In genomic region chr8:116671543-116671942, GRCm38 (mm10) we compare ENCODE assay signal across 10 mouse cellular contexts.
DNase-seq lines count a peak whose midpoint lies in the region; ATAC-seq and TF ChIP-seq lines count a peak whose summit lies in the region.
"Had no signal": no experiment of that assay in that cellular context is flagged by ENCODE, and none has a peak within 500 bp of the region (broad histone marks: within the 10 kb centered on the region; RNA-seq: fewer than 3 reads in every experiment).

No protein-coding gene starts in this region.

- no peak overlapping the region for H3K4me3 ChIP-seq in forebrain, postnatal 0 days (ENCODE audit: low read depth, low read length)
- H3K4me3 ChIP-seq in forebrain, embryonic 16.5 days (replicated peaks; ENCODE audit: low read length): no peak overlapping the region
- no peak overlapping the region for H3K4me3 ChIP-seq in lung, postnatal 0 days (ENCODE audit: low read depth, low read length)
- no peak overlapping the region for H3K4me3 ChIP-seq in lung, adult 2 months (replicated peaks; ENCODE audit: extremely low read depth, low read depth, low read length)
- H3K4me3 ChIP-seq in cortical plate, adult 2 months (ENCODE audit: insufficient read depth, low read length): no peak overlapping the region
- H3K4me3 ChIP-seq in stomach, postnatal 0 days (ENCODE audit: low read depth, low read length): no peak overlapping the region
- H3K4me3 ChIP-seq: liver, embryonic 15.5 days had no signal

- H3K9me3 ChIP-seq in forebrain, postnatal 0 days (ENCODE audit: low read length): no peaks in the 10 kb centered on the region
- peaks cover 3% of the 10 kb centered on the region; the same call in 1 of the 2 replicates for H3K9me3 ChIP-seq in forebrain, embryonic 16.5 days (ENCODE audit: control insufficient read depth, low read length)
- H3K9me3 ChIP-seq in lung, postnatal 0 days (ENCODE audit: low read length): no peaks in the 10 kb centered on the region; the same call in 1 of the 2 replicates
- no peaks in the 10 kb centered on the region for H3K9me3 ChIP-seq in stomach, postnatal 0 days (ENCODE audit: control insufficient read depth, low read length)

- no peak for TF ChIP-seq EP300 in lung, postnatal 0 days (IDR thresholded peaks at IDR 0.05)
- TF ChIP-seq EP300 in stomach, postnatal 0 days (optimal IDR thresholded peaks at IDR 0.05): no peak

- TF ChIP-seq CTCF in forebrain, postnatal 0 days (IDR thresholded peaks at IDR 0.05; ENCODE audit: low read depth): peak; percentile 45; the same call in 1 of the 2 replicates
- peak; percentile 56 for TF ChIP-seq CTCF in lung, postnatal 0 days (IDR thresholded peaks at IDR 0.05)
- TF ChIP-seq CTCF in lung, adult 2 months (IDR thresholded peaks at IDR 0.05; ENCODE audit: insufficient read depth, low read length): no peak
- peak; percentile 36; the same call in 1 of the 2 replicates for TF ChIP-seq CTCF in cortical plate, adult 2 months (IDR thresholded peaks at IDR 0.05; ENCODE audit: extremely low read depth, insufficient read depth, low read length)
- TF ChIP-seq CTCF in stomach, postnatal 0 days (IDR thresholded peaks at IDR 0.05; ENCODE audit: low read depth): peak; percentile 54

- no peak overlapping the region for H3K9ac ChIP-seq in forebrain, postnatal 0 days
- H3K9ac ChIP-seq in forebrain, embryonic 16.5 days (replicated peaks; ENCODE audit: low read depth, low read length): no peak overlapping the region
- no peak overlapping the region for H3K9ac ChIP-seq in lung, postnatal 0 days (replicated peaks; ENCODE audit: low read depth)
- no peak overlapping the region for H3K9ac ChIP-seq in stomach, postnatal 0 days (ENCODE audit: low read length)
- H3K9ac ChIP-seq: liver, embryonic 15.5 days had no signal

- no peak for TF ChIP-seq POLR2A in lung, adult 2 months (IDR thresholded peaks at IDR 0.05; ENCODE audit: borderline replicate concordance, extremely low read depth, low read depth, low read length)
- TF ChIP-seq POLR2A in cortical plate, adult 2 months (IDR thresholded peaks at IDR 0.05; ENCODE audit: extremely low read depth, insufficient read depth, low read length): no peak

- DNase-seq in forebrain, postnatal 0 days: peak; percentile 29
- no peak for DNase-seq in lung, postnatal 0 days (ENCODE audit: low spot score)
- no peak for DNase-seq in lung, adult 2 months
- DNase-seq in stomach, postnatal 0 days (ENCODE audit: low spot score): no peak
- DNase-seq in MN1 (ENCODE audit: low spot score): no peak
- DNase-seq in right cerebral cortex, postnatal 4 days: no peak

- H3K4me1 ChIP-seq in forebrain, postnatal 0 days (ENCODE audit: insufficient read depth): no peaks in the 10 kb centered on the region
- no peaks in the 10 kb centered on the region for H3K4me1 ChIP-seq in forebrain, embryonic 16.5 days (replicated peaks; ENCODE audit: control insufficient read depth, insufficient read depth, low read length)
- H3K4me1 ChIP-seq in lung, postnatal 0 days (ENCODE audit: insufficient read depth, low read depth, low read length): no peaks in the 10 kb centered on the region
- H3K4me1 ChIP-seq in lung, adult 2 months (ENCODE audit: control insufficient read depth, insufficient read depth, low read length): no peaks in the 10 kb centered on the region
- H3K4me1 ChIP-seq in cortical plate, adult 2 months (ENCODE audit: control insufficient read depth, insufficient read depth, low read length): no peaks in the 10 kb centered on the region
- H3K4me1 ChIP-seq in stomach, postnatal 0 days (replicated peaks; ENCODE audit: control insufficient read depth, insufficient read depth): no peaks in the 10 kb centered on the region
- H3K4me1 ChIP-seq: liver, embryonic 15.5 days had no signal

- no peak overlapping the region for H3K27ac ChIP-seq in forebrain, postnatal 0 days (ENCODE audit: low read depth, low read length)
- H3K27ac ChIP-seq in forebrain, embryonic 16.5 days (ENCODE audit: low read length): no peak overlapping the region
- no peak overlapping the region for H3K27ac ChIP-seq in lung, postnatal 0 days (ENCODE audit: low read length)
- H3K27ac ChIP-seq in cortical plate, adult 2 months (ENCODE audit: insufficient read depth, low read length): no peak overlapping the region
- no peak overlapping the region for H3K27ac ChIP-seq in stomach, postnatal 0 days (replicated peaks)
- H3K27ac ChIP-seq: liver, embryonic 15.5 days had no signal

- H3K4me2 ChIP-seq in forebrain, postnatal 0 days (ENCODE audit: low read depth): no peak overlapping the region
- H3K4me2 ChIP-seq in forebrain, embryonic 16.5 days (ENCODE audit: low read length): no peak overlapping the region
- H3K4me2 ChIP-seq in lung, postnatal 0 days (replicated peaks; ENCODE audit: low read depth, low read length): no peak overlapping the region
- no peak overlapping the region for H3K4me2 ChIP-seq in stomach, postnatal 0 days (replicated peaks; ENCODE audit: low read depth)
- H3K4me2 ChIP-seq: liver, embryonic 15.5 days had no signal

- H3K27me3 ChIP-seq in forebrain, postnatal 0 days (ENCODE audit: insufficient read depth, low read length): no peaks in the 10 kb centered on the region
- H3K27me3 ChIP-seq in forebrain, embryonic 16.5 days (replicated peaks; ENCODE audit: control insufficient read depth, insufficient read depth, low read length): no peaks in the 10 kb centered on the region
- H3K27me3 ChIP-seq in lung, postnatal 0 days (replicated peaks; ENCODE audit: insufficient read depth, low read length): no peaks in the 10 kb centered on the region
- no peaks in the 10 kb centered on the region for H3K27me3 ChIP-seq in stomach, postnatal 0 days (ENCODE audit: control insufficient read depth, insufficient read depth, low read length)
- H3K27me3 ChIP-seq: liver, embryonic 15.5 days had no signal

- ATAC-seq in forebrain, postnatal 0 days: no peak
- no peak for ATAC-seq in forebrain, embryonic 16.5 days
- ATAC-seq in lung, postnatal 0 days: no peak
- no peak for ATAC-seq in stomach, postnatal 0 days (ENCODE audit: low FRiP score, low TSS enrichment)
- ATAC-seq: hindbrain, embryonic 16.5 days had no signal

- no peaks in the 10 kb centered on the region for H3K36me3 ChIP-seq in forebrain, postnatal 0 days (ENCODE audit: insufficient read depth)
- H3K36me3 ChIP-seq in forebrain, embryonic 16.5 days (ENCODE audit: control insufficient read depth, insufficient read depth): no peaks in the 10 kb centered on the region
- H3K36me3 ChIP-seq in lung, postnatal 0 days (ENCODE audit: insufficient read depth, low read length): no peaks in the 10 kb centered on the region
- no peaks in the 10 kb centered on the region for H3K36me3 ChIP-seq in stomach, postnatal 0 days (ENCODE audit: control insufficient read depth, insufficient read depth, low read length)
- H3K36me3 ChIP-seq: liver, embryonic 15.5 days had no signal

- 64% methylated on average over 5 of the region's 5 CpGs for WGBS in forebrain, postnatal 0 days
- WGBS in forebrain, embryonic 16.5 days: 66% methylated on average over 5 of the region's 5 CpGs
- 54% methylated on average over 5 of the region's 5 CpGs for WGBS in lung, postnatal 0 days
- 63% methylated on average over 5 of the region's 5 CpGs for WGBS in lung, adult 2 months
- 53% methylated on average over 5 of the region's 5 CpGs for WGBS in stomach, postnatal 0 days
